Mouse (Mus musculus): Measurements from ENCODE around the gene Ogfod2. TPM values are rescaled to one million over a fixed set of nuclear protein-coding genes. Genes with fewer than 3 reads are reported as not detected.
A peak's percentile ranks its signal among the peaks of the same experiment; 100 is the strongest.

Gene Ogfod2
- polyA plus RNA-seq, 1 experiment from 2014 or later, result 23.9 TPM

DNA sequence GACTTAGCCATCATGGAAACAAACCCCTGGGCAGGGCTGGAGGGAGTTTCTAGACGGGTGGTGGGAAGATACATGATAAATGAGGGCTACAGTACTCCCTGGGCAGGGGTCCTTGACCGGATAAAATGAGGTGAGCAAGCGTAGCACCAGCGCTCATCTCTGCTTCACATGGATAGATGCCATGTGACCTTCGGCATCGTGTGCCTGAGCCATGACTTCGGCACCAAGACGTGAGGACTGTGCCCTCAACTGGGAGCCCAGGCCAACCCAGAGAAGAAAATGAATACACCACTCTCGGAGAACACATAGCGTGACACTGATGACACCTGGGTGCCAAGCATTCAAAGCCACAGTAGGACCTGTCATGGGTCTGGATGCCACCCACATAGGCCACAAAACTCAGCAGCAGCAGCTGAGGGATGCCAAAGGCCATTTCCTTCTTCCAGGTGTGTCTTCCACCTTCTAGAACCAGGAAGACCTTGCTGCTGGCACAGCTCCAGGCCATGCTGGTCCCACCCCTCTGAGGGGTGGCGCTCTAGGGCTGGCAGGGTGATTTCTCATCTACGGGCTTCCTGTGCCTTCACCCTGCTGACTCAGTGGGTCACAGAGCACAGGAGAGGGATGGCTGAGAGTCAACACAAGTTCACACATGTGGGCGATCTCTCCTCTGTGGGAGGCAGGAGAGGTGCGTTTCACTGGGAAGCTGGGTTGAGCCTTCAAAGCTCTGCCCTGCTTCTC is 28.1 kb upstream of the Ogfod2 start:
- WGBS, result 88% methylated on average over 14 of the region's 14 CpGs
- no peaks in the 10 kb centered on the region for H3K36me3 ChIP-seq
- H3K9me3 ChIP-seq, result no peaks in the 10 kb centered on the region
- H3K27ac ChIP-seq, result no peak overlapping the region
- H3K27me3 ChIP-seq (ENCODE audit: insufficient read depth, poor library complexity, severe bottlenecking), result 0 out of 2 replicates have a peak, but pooled peaks cover 6% of the 10 kb centered on the region
- peaks cover 21% of the 10 kb centered on the region for H3K4me1 ChIP-seq (replicated peaks)
- H3K4me3 ChIP-seq, result no peak overlapping the region
- DNase-seq (ENCODE audit: low spot score), result no peak

DNA sequence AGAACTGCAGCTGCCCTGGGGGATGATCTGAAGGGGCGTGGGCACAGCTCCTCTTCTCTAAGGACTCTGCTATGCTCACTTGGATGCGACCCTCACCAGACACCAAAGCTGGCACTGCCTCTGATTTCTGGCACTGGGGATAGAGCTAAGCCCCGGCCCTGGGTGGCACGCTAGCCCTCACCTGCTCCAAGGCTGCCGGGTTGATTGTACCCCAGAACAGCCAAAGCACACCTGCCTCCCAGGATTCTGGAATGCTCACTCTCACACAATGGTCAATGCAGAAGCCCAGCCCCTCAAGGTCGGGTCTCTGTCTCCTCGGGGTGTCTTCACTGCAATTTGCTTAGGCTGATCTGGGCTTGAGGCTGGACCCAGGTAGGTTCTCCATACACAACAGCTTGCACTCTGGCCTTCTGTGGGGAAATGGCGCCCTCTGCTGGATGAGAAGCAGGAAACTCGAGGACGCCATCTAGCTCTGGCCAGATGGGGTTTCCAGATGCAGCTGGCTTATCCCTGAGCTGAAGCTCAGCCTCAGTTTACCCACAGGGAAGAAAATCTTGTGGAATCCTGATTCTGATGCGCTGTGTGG is 27.4 kb upstream of the Ogfod2 start:
- DNase-seq (ENCODE audit: low spot score), result peak; percentile 84
- no peaks in the 10 kb centered on the region for H3K36me3 ChIP-seq
- H3K27me3 ChIP-seq (ENCODE audit: insufficient read depth, poor library complexity, severe bottlenecking), result 0 out of 2 replicates have a peak, but pooled peaks cover 6% of the 10 kb centered on the region
- WGBS, result 40% methylated on average over 11 of the region's 11 CpGs
- H3K9me3 ChIP-seq, result no peaks in the 10 kb centered on the region
- no peak overlapping the region for H3K4me3 ChIP-seq
- peaks cover 19% of the 10 kb centered on the region for H3K4me1 ChIP-seq (replicated peaks)
- H3K27ac ChIP-seq, result no peak overlapping the region

DNA sequence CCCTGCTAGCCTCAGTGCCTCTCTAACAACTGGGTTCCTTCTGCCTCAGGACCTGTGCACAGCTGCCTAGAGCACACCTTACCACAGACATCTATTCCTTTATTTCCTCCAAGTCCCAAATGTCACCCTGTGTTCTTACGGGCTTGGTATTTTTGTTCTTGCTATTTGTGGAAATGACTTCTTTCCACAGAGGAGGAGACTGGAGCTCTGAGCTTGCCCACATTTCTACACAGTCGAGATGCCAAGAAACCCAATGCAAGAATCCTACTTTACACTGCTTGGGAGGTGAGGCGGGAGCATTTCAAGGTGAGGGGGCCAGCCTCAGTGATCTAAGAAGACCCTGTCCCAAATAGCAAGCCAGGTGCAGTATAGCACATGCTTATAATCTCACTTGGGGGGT is 26.6 kb upstream of the Ogfod2 start:
- 78% methylated on average over 3 of the region's 3 CpGs for WGBS

DNA sequence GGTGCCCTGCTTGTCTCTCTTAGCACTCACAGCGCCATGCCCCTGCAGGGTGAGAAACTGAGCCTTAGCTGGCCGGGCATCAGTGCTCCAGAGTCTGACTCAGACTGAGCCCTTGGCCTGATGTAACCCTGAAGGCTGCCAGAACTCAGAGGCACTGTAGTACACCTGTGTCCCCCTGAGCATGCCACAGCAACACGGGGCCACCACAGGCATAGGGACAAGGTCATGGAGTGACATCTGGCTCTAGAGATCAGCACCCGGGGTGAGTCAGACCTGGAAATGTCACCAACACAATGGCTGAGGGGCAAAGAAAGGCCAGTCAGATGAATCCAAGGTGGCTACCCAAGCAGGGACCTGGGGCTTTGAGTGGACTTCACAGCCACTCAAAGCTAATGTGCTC is 25.2 kb upstream of the Ogfod2 start:
- H3K9me3 ChIP-seq, result no peaks in the 10 kb centered on the region
- no peak overlapping the region for H3K4me3 ChIP-seq
- 0 out of 2 replicates have a peak, but pooled peaks cover 3% of the 10 kb centered on the region for H3K27me3 ChIP-seq (ENCODE audit: insufficient read depth, poor library complexity, severe bottlenecking)
- no peaks in the 10 kb centered on the region for H3K36me3 ChIP-seq
- DNase-seq (ENCODE audit: low spot score), result no peak
- H3K27ac ChIP-seq, result no peak overlapping the region
- H3K4me1 ChIP-seq (replicated peaks), result peaks cover 8% of the 10 kb centered on the region; the same call in 1 of the 2 replicates
- 83% methylated on average over 4 of the region's 4 CpGs for WGBS

More for the DNA sequence above, 26.6 kb upstream of the Ogfod2 start:
- H3K4me3 ChIP-seq, result no peak overlapping the region
- H3K9me3 ChIP-seq, result no peaks in the 10 kb centered on the region
- peaks cover 13% of the 10 kb centered on the region; the same call in 1 of the 2 replicates for H3K4me1 ChIP-seq (replicated peaks)
- no peak overlapping the region for H3K27ac ChIP-seq
- H3K27me3 ChIP-seq (ENCODE audit: insufficient read depth, poor library complexity, severe bottlenecking), result 0 out of 2 replicates have a peak, but pooled peaks cover 6% of the 10 kb centered on the region
- H3K36me3 ChIP-seq, result no peaks in the 10 kb centered on the region
- no peak for DNase-seq (ENCODE audit: low spot score)

DNA sequence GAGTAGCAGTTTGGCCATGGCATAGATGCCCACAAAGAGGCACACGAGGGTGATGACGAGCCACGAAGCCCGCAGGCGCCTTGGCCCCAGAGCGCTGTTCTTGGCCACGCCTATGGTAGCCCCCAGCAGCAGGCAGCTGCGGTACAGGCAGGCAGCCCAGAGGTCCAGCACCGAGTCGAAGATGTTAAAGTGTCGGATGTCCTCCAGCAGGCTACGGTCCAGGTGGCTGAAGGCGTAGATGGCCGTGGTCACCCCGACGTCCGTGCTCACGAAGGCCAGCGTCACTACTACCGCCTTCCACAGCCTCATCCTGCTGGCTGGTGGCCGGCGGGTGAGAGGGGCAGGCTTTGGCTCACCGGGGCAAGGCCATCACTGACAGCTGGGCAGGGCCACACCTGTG is 22.2 kb upstream of the Ogfod2 start:
- Histone ChIP-seq H3K4me3 (no peak overlapping the region), H3K36me3 (no peaks in the 10 kb centered on the region), H3K27me3 (ENCODE audit: insufficient read depth, poor library complexity, severe bottlenecking) (peaks cover 22% of the 10 kb centered on the region), H3K4me1 (replicated peaks) (peaks cover 18% of the 10 kb centered on the region), H3K27ac (no peak overlapping the region), H3K9me3 (no peaks in the 10 kb centered on the region)
- DNase-seq (ENCODE audit: low spot score), result no peak
- WGBS, result 87% methylated on average over 23 of the region's 23 CpGs

DNA sequence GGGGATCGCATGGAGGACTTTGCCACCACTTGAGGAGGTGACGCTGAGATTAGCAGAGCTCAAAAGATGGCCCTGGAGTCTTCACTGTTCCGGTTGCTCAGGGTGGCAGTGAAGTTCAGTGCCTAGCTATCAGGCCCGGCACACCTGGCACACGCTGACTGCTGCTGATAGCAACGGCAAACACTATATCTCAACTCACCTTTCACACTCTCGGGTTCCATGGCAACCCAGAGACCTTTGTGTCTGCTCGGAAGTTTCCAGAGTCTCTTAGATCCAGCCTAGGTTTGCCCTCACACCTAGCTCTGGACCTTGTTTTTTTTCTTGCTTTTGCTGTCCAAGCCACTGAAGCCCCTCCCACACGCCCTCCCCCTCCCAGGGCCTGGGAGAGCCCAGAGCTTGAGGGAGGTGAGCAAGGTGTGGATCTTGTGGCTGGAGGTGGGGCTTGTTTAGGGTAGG is 20.1 kb upstream of the Ogfod2 start:
- WGBS, result 72% methylated on average over 9 of the region's 9 CpGs

DNA sequence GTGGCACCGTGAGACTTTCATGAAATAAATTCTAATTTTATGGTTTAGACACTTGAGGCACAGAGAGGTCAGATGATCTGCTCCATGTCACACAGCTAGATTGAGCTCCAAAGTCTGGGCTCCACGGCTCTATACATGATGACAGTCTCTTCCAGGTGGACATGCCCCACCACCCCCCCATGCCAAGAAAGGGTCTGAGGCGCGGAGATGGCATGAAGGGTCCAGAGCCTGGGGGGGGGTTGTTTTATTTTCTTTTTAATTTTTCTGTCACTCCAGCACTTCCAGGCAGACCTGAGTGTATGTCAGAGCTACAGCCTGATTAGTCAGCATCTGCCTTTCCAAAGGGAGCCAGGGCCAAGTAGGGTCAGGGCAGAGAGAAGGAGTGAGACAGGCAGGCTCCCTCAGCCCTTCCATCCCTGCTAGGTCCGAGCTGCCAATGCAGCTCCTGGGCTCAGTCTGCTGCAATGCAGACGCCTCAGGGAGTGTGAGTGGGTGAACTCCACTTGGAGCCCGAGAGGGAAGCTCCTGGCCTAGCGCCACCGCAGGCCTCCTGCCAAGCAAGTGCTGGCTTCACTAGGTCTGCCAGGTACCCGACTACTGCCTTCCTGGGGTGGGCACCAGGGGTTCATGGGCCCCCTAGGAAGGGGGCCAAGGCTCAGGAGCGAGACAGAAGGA is 18.8 kb upstream of the Ogfod2 start:
- 79% methylated on average over 11 of the region's 11 CpGs for WGBS
- DNase-seq (ENCODE audit: low spot score), result no peak
- no peak overlapping the region for H3K4me3 ChIP-seq

More for the DNA sequence above, 20.1 kb upstream of the Ogfod2 start:
- Histone ChIP-seq H3K9me3 (no peaks in the 10 kb centered on the region), H3K27ac (no peak overlapping the region), H3K36me3 (no peaks in the 10 kb centered on the region), H3K27me3 (ENCODE audit: insufficient read depth, poor library complexity, severe bottlenecking) (peaks cover 29% of the 10 kb centered on the region), H3K4me3 (no peak overlapping the region), H3K4me1 (replicated peaks) (peaks cover 29% of the 10 kb centered on the region)
- no peak for DNase-seq (ENCODE audit: low spot score)

DNA sequence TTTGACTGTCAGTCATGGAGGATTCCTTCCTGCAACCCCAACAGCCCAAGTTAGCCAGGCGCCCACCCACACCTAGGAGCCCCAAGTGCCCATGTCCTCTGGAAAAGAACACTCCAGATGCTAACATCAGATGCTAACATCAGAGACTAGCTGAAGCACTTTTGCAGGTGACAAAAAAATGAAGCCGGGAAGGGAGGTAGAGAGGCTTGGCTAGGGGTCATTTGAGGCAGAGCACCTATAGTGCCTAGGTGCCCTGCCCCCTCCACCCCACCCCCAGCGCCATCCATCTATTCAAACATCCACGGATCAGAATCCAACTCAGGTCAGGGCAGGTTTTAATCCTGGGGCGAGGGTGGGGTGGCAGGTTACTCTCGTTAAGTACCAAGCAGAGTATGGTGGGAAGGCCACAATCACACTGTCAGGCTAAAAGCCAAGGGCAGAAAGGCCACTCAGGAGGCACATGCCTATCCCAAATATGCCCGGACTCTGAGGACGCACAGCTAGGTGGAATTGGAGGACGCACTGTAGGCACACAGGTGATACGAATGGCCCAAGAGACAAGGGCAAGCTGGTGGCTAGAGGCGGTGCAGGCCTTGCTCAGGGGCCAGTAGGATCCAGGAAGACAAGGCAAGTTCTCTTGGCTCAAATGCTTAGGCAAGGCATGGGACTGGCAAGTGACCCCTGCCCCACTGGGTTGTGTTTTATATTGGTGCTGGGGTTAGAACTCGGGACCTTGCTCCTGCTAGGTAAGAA is 18.1 kb upstream of the Ogfod2 start:
- no peak for DNase-seq (ENCODE audit: low spot score)
- H3K9me3 ChIP-seq, result no peaks in the 10 kb centered on the region
- H3K4me3 ChIP-seq, result no peak overlapping the region; the same call in 1 of the 2 replicates
- no peaks in the 10 kb centered on the region for H3K36me3 ChIP-seq
- 85% methylated on average over 12 of the region's 12 CpGs for WGBS
- no peak overlapping the region for H3K27ac ChIP-seq
- peaks cover 29% of the 10 kb centered on the region for H3K27me3 ChIP-seq (ENCODE audit: insufficient read depth, poor library complexity, severe bottlenecking)
- peaks cover 29% of the 10 kb centered on the region for H3K4me1 ChIP-seq (replicated peaks)

More for the DNA sequence above, 18.8 kb upstream of the Ogfod2 start:
- H3K9me3 ChIP-seq, result no peaks in the 10 kb centered on the region
- peaks cover 29% of the 10 kb centered on the region for H3K27me3 ChIP-seq (ENCODE audit: insufficient read depth, poor library complexity, severe bottlenecking)
- no peak overlapping the region for H3K27ac ChIP-seq
- H3K36me3 ChIP-seq, result no peaks in the 10 kb centered on the region
- peaks cover 29% of the 10 kb centered on the region for H3K4me1 ChIP-seq (replicated peaks)

DNA sequence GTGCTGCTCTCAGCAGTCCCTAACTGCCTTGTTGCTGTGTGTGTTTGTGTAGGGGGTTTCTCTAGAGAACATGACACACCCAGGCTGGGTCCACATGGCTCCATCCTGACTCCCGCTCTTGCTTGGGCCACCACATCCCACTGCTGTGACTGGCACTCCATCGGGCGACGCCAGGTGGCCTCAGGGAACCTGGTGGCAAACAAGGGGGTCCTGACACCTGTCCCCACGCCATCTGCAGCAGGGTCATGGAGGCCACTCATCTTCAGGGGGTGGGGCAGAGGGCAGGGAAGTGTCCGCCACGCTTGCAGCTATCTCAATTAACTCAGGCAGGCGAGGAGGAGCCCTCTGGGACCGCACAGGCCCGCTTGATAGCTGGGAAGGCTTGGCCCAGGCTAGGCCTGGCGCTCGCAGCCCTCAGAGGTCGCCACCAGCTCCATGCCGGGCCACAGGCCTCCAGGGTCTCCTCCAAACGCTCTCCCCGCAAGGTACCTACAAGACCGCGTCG is 17.0 kb upstream of the Ogfod2 start:
- 11% methylated on average over 19 of the region's 19 CpGs for WGBS
- Histone ChIP-seq H3K36me3 (no peaks in the 10 kb centered on the region), H3K9me3 (no peaks in the 10 kb centered on the region), H3K4me1 (replicated peaks) (peaks cover 22% of the 10 kb centered on the region), H3K27ac (peak overlapping the region; percentile 64), H3K27me3 (ENCODE audit: insufficient read depth, poor library complexity, severe bottlenecking) (peaks cover 29% of the 10 kb centered on the region), H3K4me3 (peak overlapping the region; percentile 57)
- peak; percentile 18 for DNase-seq (ENCODE audit: low spot score)

DNA sequence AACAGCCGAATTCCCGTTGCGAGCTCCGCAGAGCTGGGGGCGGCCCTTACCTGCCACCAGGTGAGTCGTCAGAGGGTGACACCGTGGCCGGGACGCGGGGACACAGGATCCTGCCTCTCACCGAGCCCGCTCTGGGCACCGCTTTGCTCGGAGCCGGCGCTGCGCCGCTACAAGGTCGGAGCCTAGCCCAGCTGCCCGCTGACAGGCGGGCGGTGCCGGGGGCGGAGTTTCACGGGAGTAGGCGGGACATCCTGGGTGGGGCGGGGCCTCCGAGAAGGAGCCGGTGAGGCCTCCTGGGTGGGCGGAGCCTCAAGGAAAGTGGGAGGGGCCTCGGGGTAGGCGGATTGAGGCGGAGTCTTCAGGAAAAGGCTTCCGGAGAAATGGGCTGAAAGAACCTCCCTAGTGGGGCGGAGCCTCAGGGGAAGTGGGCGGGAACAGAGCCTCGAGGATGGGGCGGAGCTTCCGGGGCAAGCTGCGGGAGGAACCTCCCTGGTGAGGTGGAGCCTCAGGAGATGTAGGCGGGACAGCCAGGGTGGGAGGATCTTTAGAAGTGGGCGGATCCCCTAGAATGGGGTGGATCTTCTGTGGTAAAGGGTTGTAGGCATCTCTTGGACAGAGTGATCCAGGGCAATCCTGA is 16.4 kb upstream of the Ogfod2 start, which contains the start of gene Abcb9:
Gene Abcb9, minus strand, starts transcription at position 203 of the 637 bp plus-strand sequence.
- DNase-seq (ENCODE audit: low spot score), result peak; percentile 92
- H3K9me3 ChIP-seq, result no peaks in the 10 kb centered on the region
- H3K4me3 ChIP-seq, result peak within 1 kb of the TSS; percentile 57
- H3K4me1 ChIP-seq (replicated peaks), result peaks cover 22% of the 10 kb centered on the region
- WGBS, result under 1% methylated on average over 42 of the region's 42 CpGs
- H3K27ac ChIP-seq, result peak within 1 kb of the TSS; percentile 64
- H3K27me3 ChIP-seq (ENCODE audit: insufficient read depth, poor library complexity, severe bottlenecking), result peaks cover 29% of the 10 kb centered on the region
- no peaks in the 10 kb centered on the region for H3K36me3 ChIP-seq

DNA sequence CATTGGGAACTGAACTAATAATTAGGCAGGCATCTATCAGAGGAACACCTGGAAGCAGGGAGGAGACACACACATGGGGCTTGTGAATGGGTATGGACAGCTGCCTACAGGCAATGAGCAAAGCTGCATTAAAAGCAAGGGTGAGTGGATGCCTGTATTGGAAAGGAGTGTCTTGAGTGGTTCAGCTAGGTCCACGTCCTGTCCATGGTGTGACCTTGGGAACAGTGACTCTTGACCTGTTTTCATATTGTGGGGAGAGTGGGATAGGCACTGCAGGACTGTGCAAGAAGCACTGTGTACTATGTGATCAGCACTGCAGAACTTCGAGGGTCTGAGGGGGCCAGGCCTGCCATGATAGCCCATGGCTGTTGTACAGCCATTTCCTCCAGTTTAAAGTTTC is 13.2 kb upstream of the Ogfod2 start:
- H3K4me3 ChIP-seq, result no peak overlapping the region
- no peak overlapping the region for H3K27ac ChIP-seq
- DNase-seq (ENCODE audit: low spot score), result no peak
- no peaks in the 10 kb centered on the region for H3K36me3 ChIP-seq
- peaks cover 19% of the 10 kb centered on the region for H3K4me1 ChIP-seq (replicated peaks)
- WGBS, result 90% methylated on average over 2 of the region's 2 CpGs
- H3K27me3 ChIP-seq (ENCODE audit: insufficient read depth, poor library complexity, severe bottlenecking), result peaks cover 19% of the 10 kb centered on the region
- no peaks in the 10 kb centered on the region for H3K9me3 ChIP-seq
